Mouse (Mus musculus) stomach, postnatal 0 days (tissue): Measurements from ENCODE around the gene Ppp2r5a.

Source experiments
- CTCF ChIP-seq: IDR thresholded peaks from 2 replicates; pipeline ENCODE4 v1.5.1; 2016; ENCODE audit warnings: antibody characterized with exemption, low read depth, mild to moderate bottlenecking, moderate library complexity
- EP300 ChIP-seq: optimal IDR thresholded peaks from 2 replicates; pipeline ENCODE3; 2016; ENCODE audit warnings: antibody characterized with exemption

DNA sequence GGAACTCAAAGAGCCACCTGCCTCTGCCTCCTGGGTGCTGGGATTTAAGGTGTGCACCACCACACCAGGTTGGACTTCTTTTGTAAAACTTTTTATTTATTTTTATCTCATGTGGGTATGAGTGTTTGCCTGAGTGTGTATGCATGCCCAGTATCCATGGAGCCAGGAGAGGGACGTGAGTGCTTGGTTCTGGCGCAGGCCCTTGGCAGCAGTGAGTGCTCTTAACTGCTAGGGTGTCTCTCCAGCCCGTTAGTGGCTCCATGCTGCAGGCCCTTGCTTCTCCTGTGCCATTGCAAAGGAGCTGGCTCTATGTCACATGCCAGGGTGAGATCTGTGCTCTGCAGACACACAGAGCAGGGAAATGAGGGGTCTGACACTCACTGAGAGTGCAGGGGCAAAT lies 99.3 kb downstream of the Ppp2r5a start:
- TF ChIP-seq CTCF (no peak), EP300 (no peak)
